Mouse (Mus musculus): ENCODE data around the gene Mblac1.

Mblac1 gene

GRCm38 (mm10) chr5:138225700-138226099, 31.6 kb downstream of the Mblac1 start, which contains the start of gene Nxpe5:
Gene Nxpe5 (plus strand): TSS chr5:138225898.
- Histone ChIP-seq H3K27me3 (ENCODE audit: insufficient read depth, low read length) (no peaks in the 10 kb centered on the region), H3K4me1 (replicated peaks; ENCODE audit: low read depth, low read length) (no peaks in the 10 kb centered on the region), H3K36me3 (ENCODE audit: insufficient read depth, low read length) (no peaks in the 10 kb centered on the region), H3K4me3 (replicated peaks; ENCODE audit: low read length) (no peak within 1 kb of the TSS), H3K9me3 (ENCODE audit: low read length) (no peaks in the 10 kb centered on the region)
- no peak for TF ChIP-seq CTCF (conservative IDR thresholded peaks at IDR 0.05; ENCODE audit: low read length)
- no peak for TF ChIP-seq NANOG (IDR thresholded peaks at IDR 0.05; ENCODE audit: borderline replicate concordance, low read length)
- no peak for TF ChIP-seq POU5F1 (IDR thresholded peaks at IDR 0.05; ENCODE audit: borderline replicate concordance, low read length)

- no peaks in the 10 kb centered on the region for H3K36me3 ChIP-seq (ENCODE audit: insufficient read depth, low read length)
- no peaks in the 10 kb centered on the region for H3K4me1 ChIP-seq (replicated peaks; ENCODE audit: low read depth, low read length)
- no peaks in the 10 kb centered on the region for H3K27me3 ChIP-seq (ENCODE audit: insufficient read depth, low read length)
- no peaks in the 10 kb centered on the region for H3K9me3 ChIP-seq (ENCODE audit: low read length)
- no peak overlapping the region for H3K4me3 ChIP-seq (replicated peaks; ENCODE audit: low read length)
- TF ChIP-seq CTCF (conservative IDR thresholded peaks at IDR 0.05; ENCODE audit: low read length) (no peak), NANOG (IDR thresholded peaks at IDR 0.05; ENCODE audit: borderline replicate concordance, low read length) (no peak), POU5F1 (IDR thresholded peaks at IDR 0.05; ENCODE audit: borderline replicate concordance, low read length) (no peak)
These were observed 32.4 kb downstream of the Mblac1 start for GRCm38 (mm10) chr5:138226491-138226890.

- no peak overlapping the region for H3K4me3 ChIP-seq (replicated peaks; ENCODE audit: low read length)
- no peaks in the 10 kb centered on the region for H3K4me1 ChIP-seq (replicated peaks; ENCODE audit: low read depth, low read length)
- no peak for TF ChIP-seq NANOG (IDR thresholded peaks at IDR 0.05; ENCODE audit: borderline replicate concordance, low read length)
- TF ChIP-seq POU5F1 (IDR thresholded peaks at IDR 0.05; ENCODE audit: borderline replicate concordance, low read length): no peak
- TF ChIP-seq CTCF (conservative IDR thresholded peaks at IDR 0.05; ENCODE audit: low read length): no peak
- no peaks in the 10 kb centered on the region for H3K9me3 ChIP-seq (ENCODE audit: low read length)
- no peaks in the 10 kb centered on the region for H3K27me3 ChIP-seq (ENCODE audit: insufficient read depth, low read length)
- H3K36me3 ChIP-seq (ENCODE audit: insufficient read depth, low read length): no peaks in the 10 kb centered on the region
These were observed 33.3 kb downstream of the Mblac1 start for GRCm38 (mm10) chr5:138227367-138227766.

GRCm38 (mm10) chr5:138228026-138228425, 33.9 kb downstream of the Mblac1 start:
- Histone ChIP-seq H3K36me3 (ENCODE audit: insufficient read depth, low read length) (no peaks in the 10 kb centered on the region), H3K9me3 (ENCODE audit: low read length) (no peaks in the 10 kb centered on the region), H3K27me3 (ENCODE audit: insufficient read depth, low read length) (no peaks in the 10 kb centered on the region), H3K4me1 (replicated peaks; ENCODE audit: low read depth, low read length) (no peaks in the 10 kb centered on the region), H3K4me3 (replicated peaks; ENCODE audit: low read length) (no peak overlapping the region)
- TF ChIP-seq POU5F1 (IDR thresholded peaks at IDR 0.05; ENCODE audit: borderline replicate concordance, low read length) (no peak), NANOG (IDR thresholded peaks at IDR 0.05; ENCODE audit: borderline replicate concordance, low read length) (no peak), CTCF (conservative IDR thresholded peaks at IDR 0.05; ENCODE audit: low read length) (peak; percentile 99)

- Histone ChIP-seq H3K4me1 (replicated peaks; ENCODE audit: low read depth, low read length) (no peaks in the 10 kb centered on the region), H3K27me3 (ENCODE audit: insufficient read depth, low read length) (no peaks in the 10 kb centered on the region), H3K36me3 (ENCODE audit: insufficient read depth, low read length) (no peaks in the 10 kb centered on the region), H3K9me3 (ENCODE audit: low read length) (no peaks in the 10 kb centered on the region), H3K4me3 (replicated peaks; ENCODE audit: low read length) (no peak overlapping the region)
- TF ChIP-seq POU5F1 (IDR thresholded peaks at IDR 0.05; ENCODE audit: borderline replicate concordance, low read length): no peak
- no peak for TF ChIP-seq CTCF (conservative IDR thresholded peaks at IDR 0.05; ENCODE audit: low read length)
- no peak for TF ChIP-seq NANOG (IDR thresholded peaks at IDR 0.05; ENCODE audit: borderline replicate concordance, low read length)
These were observed 35.4 kb downstream of the Mblac1 start for GRCm38 (mm10) chr5:138229511-138229910.

- Histone ChIP-seq H3K9me3 (ENCODE audit: low read length) (no peaks in the 10 kb centered on the region), H3K4me1 (replicated peaks; ENCODE audit: low read depth, low read length) (no peaks in the 10 kb centered on the region), H3K36me3 (ENCODE audit: insufficient read depth, low read length) (no peaks in the 10 kb centered on the region), H3K27me3 (ENCODE audit: insufficient read depth, low read length) (no peaks in the 10 kb centered on the region), H3K4me3 (replicated peaks; ENCODE audit: low read length) (no peak overlapping the region)
- no peak for TF ChIP-seq CTCF (conservative IDR thresholded peaks at IDR 0.05; ENCODE audit: low read length)
- TF ChIP-seq NANOG (IDR thresholded peaks at IDR 0.05; ENCODE audit: borderline replicate concordance, low read length): no peak
- no peak for TF ChIP-seq POU5F1 (IDR thresholded peaks at IDR 0.05; ENCODE audit: borderline replicate concordance, low read length)
These were observed 39.7 kb downstream of the Mblac1 start for GRCm38 (mm10) chr5:138233778-138234177.

- Histone ChIP-seq H3K4me1 (replicated peaks; ENCODE audit: low read depth, low read length) (no peaks in the 10 kb centered on the region), H3K4me3 (replicated peaks; ENCODE audit: low read length) (no peak overlapping the region), H3K36me3 (ENCODE audit: insufficient read depth, low read length) (no peaks in the 10 kb centered on the region), H3K9me3 (ENCODE audit: low read length) (no peaks in the 10 kb centered on the region), H3K27me3 (ENCODE audit: insufficient read depth, low read length) (no peaks in the 10 kb centered on the region)
- TF ChIP-seq POU5F1 (IDR thresholded peaks at IDR 0.05; ENCODE audit: borderline replicate concordance, low read length): no peak
- no peak for TF ChIP-seq CTCF (conservative IDR thresholded peaks at IDR 0.05; ENCODE audit: low read length)
- no peak for TF ChIP-seq NANOG (IDR thresholded peaks at IDR 0.05; ENCODE audit: borderline replicate concordance, low read length)
These were observed 40.1 kb downstream of the Mblac1 start for GRCm38 (mm10) chr5:138234224-138234623.

GRCm38 (mm10) chr5:138241511-138241910, 47.4 kb downstream of the Mblac1 start:
- H3K4me1 ChIP-seq (replicated peaks; ENCODE audit: low read depth, low read length): no peaks in the 10 kb centered on the region
- no peaks in the 10 kb centered on the region for H3K36me3 ChIP-seq (ENCODE audit: insufficient read depth, low read length)
- peaks cover 2% of the 10 kb centered on the region; the same call in 1 of the 2 replicates for H3K27me3 ChIP-seq (ENCODE audit: insufficient read depth, low read length)
- no peaks in the 10 kb centered on the region for H3K9me3 ChIP-seq (ENCODE audit: low read length)
- H3K4me3 ChIP-seq (replicated peaks; ENCODE audit: low read length): no peak overlapping the region
- TF ChIP-seq CTCF (conservative IDR thresholded peaks at IDR 0.05; ENCODE audit: low read length) (no peak), POU5F1 (IDR thresholded peaks at IDR 0.05; ENCODE audit: borderline replicate concordance, low read length) (no peak), NANOG (IDR thresholded peaks at IDR 0.05; ENCODE audit: borderline replicate concordance, low read length) (no peak)
